Mouse (Mus musculus) CH12.LX (cell line): ENCODE data around the gene Ssbp2.

Experiments
- CTCF ChIP-seq, 2 experiments: IDR thresholded peaks in 1 of 2; conservative IDR thresholded peaks in 1 of 2; 2 replicates each; pipeline ENCODE4 v1.5.1; 2011 to 2012; ENCODE audit warnings: low read depth in 2 of 2, low read length in 2 of 2, improper control_type of control experiment in 1 of 2, inconsistent platforms in 1 of 2, mild to moderate bottlenecking in 1 of 2, moderate library complexity in 1 of 2
- EP300 ChIP-seq: IDR thresholded peaks from 2 replicates; pipeline ENCODE4 v1.6.1; 2011; ENCODE audit warnings: low read length, improper control_type of control experiment
- MAX ChIP-seq: IDR thresholded peaks from 2 replicates; pipeline ENCODE4 v1.6.1; 2011; ENCODE audit warnings: low read length, improper control_type of control experiment
- RCOR1 ChIP-seq: conservative IDR thresholded peaks from 2 replicates; pipeline ENCODE4 v1.6.1; 2012; ENCODE audit warnings: low read depth, mild to moderate bottlenecking, inconsistent platforms, low read length, improper control_type of control experiment
- ZKSCAN1 ChIP-seq: IDR thresholded peaks from 2 replicates; pipeline ENCODE4 v1.6.1; 2012; ENCODE audit warnings: low read depth, inconsistent platforms, low read length, improper control_type of control experiment, borderline replicate concordance

DNA sequence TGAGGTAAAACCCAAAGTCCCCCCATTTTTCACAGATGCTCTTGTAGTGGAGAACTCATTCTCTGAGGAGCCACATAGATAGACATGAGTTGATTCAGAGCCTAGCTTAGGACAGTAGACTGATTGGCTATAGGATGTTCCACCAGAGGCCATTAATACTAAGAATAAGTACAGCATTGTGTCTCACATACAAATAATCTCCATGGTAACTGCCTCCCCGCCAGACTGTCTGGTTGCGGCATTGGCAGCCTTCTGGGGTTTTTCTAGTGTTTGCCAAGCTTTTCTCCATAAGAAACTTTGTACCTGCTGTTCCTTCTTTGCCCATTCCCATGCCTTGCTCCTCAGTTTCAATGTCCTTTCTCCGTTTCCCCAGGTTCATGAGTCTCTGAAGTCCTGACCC, 283.1 kb downstream of the Ssbp2 start:
- no peak for TF ChIP-seq EP300
- no peak for TF ChIP-seq RCOR1
- TF ChIP-seq ZKSCAN1: no peak
- no peak for TF ChIP-seq MAX
- no peak for TF ChIP-seq CTCF (conservative IDR thresholded peaks at IDR 0.05 in 1 of 2, IDR thresholded peaks at IDR 0.05 in 1 of 2; ENCODE audit: low read depth in 2 of 2, low read length in 2 of 2)
